Mouse (Mus musculus): ENCODE results near the gene Frat1.

Gene Frat1

GRCm38 (mm10) chr19:41829381-41830105, at the start of gene Frat1:
Frat1 (plus strand) TSS chr19:41829970.
- peak; percentile 91 for DNase-seq (ENCODE audit: low spot score)

GRCm38 (mm10) chr19:41786896-41787295, 42.9 kb upstream of the Frat1 start:
- DNase-seq (ENCODE audit: low spot score), result no peak

GRCm38 (mm10) chr19:41789110-41789961, 40.4 kb upstream of the Frat1 start:
- no peak for DNase-seq (ENCODE audit: low spot score)

GRCm38 (mm10) chr19:41791384-41791783, 38.4 kb upstream of the Frat1 start:
- no peak for DNase-seq (ENCODE audit: low spot score)

GRCm38 (mm10) chr19:41792934-41793486, 36.8 kb upstream of the Frat1 start:
- no peak for DNase-seq (ENCODE audit: low spot score)

- DNase-seq (ENCODE audit: low spot score), result no peak
These were observed 35.8 kb upstream of the Frat1 start for GRCm38 (mm10) chr19:41794017-41794416.

GRCm38 (mm10) chr19:41794901-41795300, 34.9 kb upstream of the Frat1 start:
- peak; percentile 60 for DNase-seq (ENCODE audit: low spot score)

- DNase-seq (ENCODE audit: low spot score), result no peak
These were observed 33.5 kb upstream of the Frat1 start for GRCm38 (mm10) chr19:41796148-41796760.

- no peak for DNase-seq (ENCODE audit: low spot score)
These were observed 32.9 kb upstream of the Frat1 start for GRCm38 (mm10) chr19:41796789-41797327.

- no peak for DNase-seq (ENCODE audit: low spot score)
These were observed 32.2 kb upstream of the Frat1 start for GRCm38 (mm10) chr19:41797536-41797935.

- DNase-seq (ENCODE audit: low spot score), result no peak
These were observed 29.3 kb upstream of the Frat1 start for GRCm38 (mm10) chr19:41800451-41800850.

- no peak for DNase-seq (ENCODE audit: low spot score)
These were observed 28.6 kb upstream of the Frat1 start for GRCm38 (mm10) chr19:41800986-41801741.

GRCm38 (mm10) chr19:41801742-41802369, 27.9 kb upstream of the Frat1 start, which contains the start of gene Arhgap19:
Arhgap19 (minus strand) TSS chr19:41802047.
- DNase-seq (ENCODE audit: low spot score), result peak; percentile 97

- DNase-seq (ENCODE audit: low spot score), result peak; percentile 41
These were observed 26.4 kb upstream of the Frat1 start for GRCm38 (mm10) chr19:41803322-41803721.

GRCm38 (mm10) chr19:41805831-41806230, 23.9 kb upstream of the Frat1 start:
- no peak for DNase-seq (ENCODE audit: low spot score)

- DNase-seq (ENCODE audit: low spot score), result no peak
These were observed 22.3 kb upstream of the Frat1 start for GRCm38 (mm10) chr19:41807497-41807896.

- no peak for DNase-seq (ENCODE audit: low spot score)
These were observed 21.6 kb upstream of the Frat1 start for GRCm38 (mm10) chr19:41808104-41808634.

- no peak for DNase-seq (ENCODE audit: low spot score)
These were observed 19.7 kb upstream of the Frat1 start for GRCm38 (mm10) chr19:41810074-41810473.

GRCm38 (mm10) chr19:41812525-41812924, 17.2 kb upstream of the Frat1 start:
- no peak for DNase-seq (ENCODE audit: low spot score)

GRCm38 (mm10) chr19:41813374-41813773, 16.4 kb upstream of the Frat1 start:
- DNase-seq (ENCODE audit: low spot score), result no peak

GRCm38 (mm10) chr19:41816410-41816809, 13.4 kb upstream of the Frat1 start:
- no peak for DNase-seq (ENCODE audit: low spot score)

All from retina, embryonic 14.5 days (tissue).